Mouse (Mus musculus) small intestine, adult 2 months (tissue): ENCODE measurements at regions not wholly inside any gene's neighbourhood (a gene's known extent, or its start where the extent isn't known, plus 50 kb on each side); places are given as distances from the start of the nearest gene placed in this dataset.
"Not testable (repeated sequence)": the region's sequence is repeated elsewhere in the genome, so short reads cannot be mapped to it uniquely, and the experiment has no call there.

Experiments used
- H3K27ac ChIP-seq: fragments of 200-500 bp; 2 replicates; pipeline ENCODE4 v1.5.1; 2012; ENCODE audit warnings: low read depth, low read length, control low read depth, inconsistent platforms; ENCODE audit not compliant: insufficient read depth
- H3K27me3 ChIP-seq: fragments of 200-500 bp; 2 replicates; pipeline ENCODE4 v1.6.1; 2012; ENCODE audit warnings: mild to moderate bottlenecking, moderate library complexity, low read length, inconsistent platforms; ENCODE audit not compliant: control insufficient read depth, insufficient read depth
- H3K36me3 ChIP-seq: fragments of 200-500 bp; 2 replicates; pipeline ENCODE4 v1.6.1; 2012; ENCODE audit warnings: mild to moderate bottlenecking, low read length, control low read depth, inconsistent platforms; ENCODE audit not compliant: control insufficient read depth, insufficient read depth
- H3K4me1 ChIP-seq: fragments of 200-500 bp; 2 replicates; pipeline ENCODE4 v1.6.1; 2012; ENCODE audit warnings: low read length, inconsistent platforms, mixed read lengths; ENCODE audit not compliant: control insufficient read depth, insufficient read depth, insufficient read length
- H3K4me3 ChIP-seq: fragments of 200-500 bp; 2 replicates; pipeline ENCODE4 v1.5.1; 2012; ENCODE audit warnings: low read depth, mild to moderate bottlenecking, control low read depth, inconsistent platforms, low read length, moderate library complexity
- CTCF ChIP-seq: fragments of 200-500 bp; IDR thresholded peaks from 2 replicates; pipeline ENCODE4 v1.5.1; 2012; ENCODE audit warnings: low read depth, mild to moderate bottlenecking, control low read depth, inconsistent platforms, low read length, moderate library complexity, mixed read lengths; ENCODE audit not compliant: insufficient replicate concordance, insufficient read length; ENCODE audit errors: extremely low read depth
- POLR2A ChIP-seq: fragments of 200-500 bp; IDR thresholded peaks from 2 replicates; pipeline ENCODE4 v1.6.1; 2012; ENCODE audit warnings: low read depth, mild to moderate bottlenecking, control low read depth, inconsistent platforms, low read length, moderate library complexity
- WGBS: fragments of 180-500 bp; shearing (Covaris S2); methylation state at CpG from one replicate; pipeline ENCODE4 v1.1.7; 2018; 5-methylcytosine and 5-hydroxymethylcytosine counted together

- Histone ChIP-seq H3K27ac (no peak overlapping the region), H3K4me3 (no peak overlapping the region), H3K27me3 (no peaks in the 10 kb centered on the region), H3K36me3 (peaks cover 9% of the 10 kb centered on the region), H3K4me1 (no peaks in the 10 kb centered on the region)
- 74% methylated on average over 9 of the region's 9 CpGs for WGBS
- no peak for TF ChIP-seq CTCF
- TF ChIP-seq POLR2A: no peak
Measured at GRCm38 (mm10) chrX:50611765-50612591, 183.7 kb upstream of the Olfr1324 start.

- H3K4me1 ChIP-seq, H3K27me3 ChIP-seq, H3K36me3 ChIP-seq, H3K27ac ChIP-seq, H3K4me3 ChIP-seq: not testable (repeated sequence)
- WGBS: 76% methylated on average over 5 of the region's 6 CpGs
Measured at GRCm38 (mm10) chrX:50608141-50608540, 179.8 kb upstream of the Olfr1324 start.

- no peak for TF ChIP-seq POLR2A
- no peak for TF ChIP-seq CTCF
- WGBS: 85% methylated on average over 7 of the region's 7 CpGs
- Histone ChIP-seq H3K4me3 (no peak overlapping the region), H3K27me3 (no peaks in the 10 kb centered on the region), H3K27ac (no peak overlapping the region), H3K4me1 (no peaks in the 10 kb centered on the region), H3K36me3 (peaks cover 9% of the 10 kb centered on the region)
Measured at GRCm38 (mm10) chrX:50607636-50608035, 179.3 kb upstream of the Olfr1324 start.

- not testable (repeated sequence) for H3K27me3 ChIP-seq, H3K4me3 ChIP-seq, H3K36me3 ChIP-seq, H3K4me1 ChIP-seq, H3K27ac ChIP-seq
- WGBS: 79% methylated on average over 2 of the region's 2 CpGs
Measured at GRCm38 (mm10) chrX:50605517-50605916, 177.2 kb upstream of the Olfr1324 start.

- H3K4me1 ChIP-seq, H3K27me3 ChIP-seq, H3K4me3 ChIP-seq, H3K36me3 ChIP-seq, H3K27ac ChIP-seq: not testable (repeated sequence)
- 75% methylated on average over 4 of the region's 4 CpGs for WGBS
Measured at GRCm38 (mm10) chrX:50604995-50605394, 176.7 kb upstream of the Olfr1324 start.

GRCm38 (mm10) chrX:50602881-50603280, 174.6 kb upstream of the Olfr1324 start:
- not testable (repeated sequence) for H3K27ac ChIP-seq, H3K4me1 ChIP-seq, H3K36me3 ChIP-seq, H3K27me3 ChIP-seq, H3K4me3 ChIP-seq
- WGBS: 71% methylated on average over 3 of the region's 3 CpGs

- H3K27ac ChIP-seq: not testable (repeated sequence)
Measured at GRCm38 (mm10) chrX:50602461-50602875, 174.2 kb upstream of the Olfr1324 start.

GRCm38 (mm10) chrX:50600262-50600661, 172.0 kb upstream of the Olfr1324 start:
- H3K4me3 ChIP-seq: not testable (repeated sequence)

More at GRCm38 (mm10) chrX:50602461-50602875, 174.2 kb upstream of the Olfr1324 start:
- WGBS: 80% methylated on average over 9 of the region's 9 CpGs
- H3K36me3 ChIP-seq, H3K27me3 ChIP-seq, H3K4me3 ChIP-seq, H3K4me1 ChIP-seq: not testable (repeated sequence)

More at GRCm38 (mm10) chrX:50600262-50600661, 172.0 kb upstream of the Olfr1324 start:
- 79% methylated on average over 3 of the region's 3 CpGs for WGBS
- H3K27ac ChIP-seq, H3K4me1 ChIP-seq, H3K36me3 ChIP-seq, H3K27me3 ChIP-seq: not testable (repeated sequence)
